Mouse (Mus musculus) heart, adult 2 months (tissue): ENCODE measurements around the gene Iqschfp. TPM values are rescaled to one million over a fixed set of nuclear protein-coding genes. Genes with fewer than 3 reads are reported as not detected.

Source experiments
- DNase-seq, 2 experiments: peaks; one replicate each; pipeline ENCODE4 v3.0.0; 2021
- H3K27ac ChIP-seq: fragments of 200-600 bp; 2 replicates; pipeline ENCODE4 v1.8.1; 2022
- H3K27me3 ChIP-seq: fragments of 200-500 bp; 2 replicates; pipeline ENCODE4 v1.6.1; 2012; ENCODE audit warnings: mild to moderate bottlenecking, low read length, inconsistent platforms, mixed read lengths; ENCODE audit not compliant: control insufficient read depth, insufficient read depth
- H3K36me3 ChIP-seq: fragments of 200-500 bp; 2 replicates; pipeline ENCODE4 v1.6.1; 2012; ENCODE audit warnings: low read length, inconsistent platforms; ENCODE audit not compliant: control insufficient read depth, insufficient read depth
- H3K4me1 ChIP-seq: fragments of 200-500 bp; 2 replicates; pipeline ENCODE4 v1.6.1; 2011; ENCODE audit warnings: low read length; ENCODE audit not compliant: control insufficient read depth, insufficient read depth
- H3K4me3 ChIP-seq: fragments of 200-600 bp; 2 replicates; pipeline ENCODE4 v1.8.1; 2022
- H3K79me2 ChIP-seq: fragments of 200-500 bp; replicated peaks from 2 replicates; pipeline ENCODE4 v1.6.1; 2012; ENCODE audit warnings: mild to moderate bottlenecking, inconsistent platforms, low read length, moderate library complexity, mixed read lengths; ENCODE audit not compliant: control insufficient read depth, insufficient read depth
- H3K9ac ChIP-seq: fragments of 200-500 bp; 2 replicates; pipeline ENCODE4 v1.6.1; 2012; ENCODE audit warnings: low read depth, mild to moderate bottlenecking, control low read depth, inconsistent platforms, low read length, mixed read lengths
- CTCF ChIP-seq: fragments of 200-600 bp; IDR thresholded peaks from 2 replicates; pipeline ENCODE4 v1.8.1; 2022; ENCODE audit warnings: antibody characterized with exemption, mild to moderate bottlenecking, moderate library complexity
- EP300 ChIP-seq: fragments of 200-500 bp; IDR thresholded peaks from 2 replicates; pipeline ENCODE4 v1.6.1; 2011; ENCODE audit warnings: low read depth, low read length, control low read depth; ENCODE audit not compliant: insufficient read depth
- POLR2A ChIP-seq: fragments of 200-500 bp; IDR thresholded peaks from 2 replicates; pipeline ENCODE4 v1.6.1; 2011; ENCODE audit warnings: mild to moderate bottlenecking, low read depth, low read length, control low read depth; ENCODE audit not compliant: insufficient read depth
- WGBS: fragments of 180-500 bp; shearing (Covaris S2); methylation state at CpG from one replicate; pipeline ENCODE4 v1.1.7; 2018; 5-methylcytosine and 5-hydroxymethylcytosine counted together
- intact Hi-C: fragments of 180-260 bp; cut with DNase I; formaldehyde crosslinking; loops from one replicate; pipeline ENCODE4 v1.15.1; 2025
- polyA plus RNA-seq: library from polyadenylated mRNA; depleted of rRNA; stranded (reverse); fragments of >200 nt; gene quantifications from 2 replicates; pipeline ENCODE4 v1.2.3, GENCODE M21; 2012
- total RNA-seq, 2 experiments: library from RNA; stranded (reverse); gene quantifications; 2 replicates each; pipeline ENCODE4 v1.2.3; 2021

The Iqschfp gene
- total and polyA plus RNA-seq, 3 experiments, result not detected

- intact Hi-C loops, result no loop called here
- WGBS, result 87% methylated on average over 4 of the region's 4 CpGs
- H3K27ac ChIP-seq, result no peak overlapping the region
- no peak for TF ChIP-seq EP300
- no peak for TF ChIP-seq POLR2A
- no peak for TF ChIP-seq CTCF
- H3K9ac ChIP-seq, result no peak overlapping the region
- no peaks in the 10 kb centered on the region for H3K4me1 ChIP-seq
- H3K27me3 ChIP-seq, result no peaks in the 10 kb centered on the region
- no peak for DNase-seq
- no peaks in the 10 kb centered on the region for H3K79me2 ChIP-seq
- H3K36me3 ChIP-seq, result no peaks in the 10 kb centered on the region
- H3K4me3 ChIP-seq, result no peak overlapping the region
These were observed 377.2 kb downstream of the Iqschfp start for GRCm38 (mm10) chr3:68269251-68269650.

GRCm38 (mm10) chr3:68270246-68270645 is 378.2 kb downstream of the Iqschfp start:
- no peak for DNase-seq
- TF ChIP-seq EP300 (no peak), CTCF (no peak)
- H3K27ac ChIP-seq, result no peak overlapping the region
- H3K27me3 ChIP-seq, result no peaks in the 10 kb centered on the region
- no peaks in the 10 kb centered on the region for H3K79me2 ChIP-seq
- no peak overlapping the region for H3K4me3 ChIP-seq
- no peak overlapping the region for H3K9ac ChIP-seq
- intact Hi-C loops, result no loop called here
- no peaks in the 10 kb centered on the region for H3K4me1 ChIP-seq
- no peaks in the 10 kb centered on the region for H3K36me3 ChIP-seq
- WGBS, result 86% methylated on average over 6 of the region's 6 CpGs

GRCm38 (mm10) chr3:68271457-68271856 is 379.4 kb downstream of the Iqschfp start:
- intact Hi-C loops, result no loop called here
- Histone ChIP-seq H3K27me3 (no peaks in the 10 kb centered on the region), H3K27ac (no peak overlapping the region), H3K4me1 (no peaks in the 10 kb centered on the region), H3K9ac (no peak overlapping the region), H3K79me2 (no peaks in the 10 kb centered on the region), H3K4me3 (no peak overlapping the region), H3K36me3 (no peaks in the 10 kb centered on the region)
- no peak for DNase-seq
- WGBS, result 78% methylated on average over 3 of the region's 3 CpGs
- TF ChIP-seq CTCF (no peak), EP300 (no peak), POLR2A (no peak)

- WGBS, result 80% methylated on average over 3 of the region's 3 CpGs
- TF ChIP-seq CTCF, result no peak
- TF ChIP-seq EP300, result no peak
- no peak for TF ChIP-seq POLR2A
- intact Hi-C loops, result no loop called here
- no peak overlapping the region for H3K4me3 ChIP-seq
- no peaks in the 10 kb centered on the region for H3K4me1 ChIP-seq
- no peaks in the 10 kb centered on the region for H3K27me3 ChIP-seq
- no peak for DNase-seq
- no peak overlapping the region for H3K27ac ChIP-seq
- no peaks in the 10 kb centered on the region for H3K36me3 ChIP-seq
- no peaks in the 10 kb centered on the region for H3K79me2 ChIP-seq
- no peak overlapping the region for H3K9ac ChIP-seq
These were observed 379.8 kb downstream of the Iqschfp start for GRCm38 (mm10) chr3:68271881-68272280.

GRCm38 (mm10) chr3:68282844-68283594 is 391.0 kb downstream of the Iqschfp start:
- Histone ChIP-seq H3K4me3 (no peak overlapping the region), H3K27ac (no peak overlapping the region), H3K36me3 (no peaks in the 10 kb centered on the region), H3K27me3 (no peaks in the 10 kb centered on the region), H3K4me1 (no peaks in the 10 kb centered on the region), H3K9ac (no peak overlapping the region), H3K79me2 (no peaks in the 10 kb centered on the region)
- intact Hi-C loops, result no loop called here
- no peak for TF ChIP-seq POLR2A
- TF ChIP-seq CTCF, result no peak
- no peak for TF ChIP-seq EP300
- WGBS, result 64% methylated on average over 7 of the region's 7 CpGs
- no peak for DNase-seq

- Histone ChIP-seq H3K9ac (no peak overlapping the region), H3K4me1 (no peaks in the 10 kb centered on the region), H3K27ac (no peak overlapping the region), H3K79me2 (no peaks in the 10 kb centered on the region), H3K4me3 (no peak overlapping the region), H3K36me3 (no peaks in the 10 kb centered on the region), H3K27me3 (no peaks in the 10 kb centered on the region)
- WGBS, result 78% methylated on average over 10 of the region's 10 CpGs
- no peak for DNase-seq
- TF ChIP-seq EP300 (no peak), CTCF (no peak), POLR2A (no peak)
- intact Hi-C loops, result no loop called here
These were observed 391.6 kb downstream of the Iqschfp start for GRCm38 (mm10) chr3:68283595-68283991.
